Mouse (Mus musculus): ENCODE measurements around the gene Kcnmb4. TPM values are rescaled to one million over a fixed set of nuclear protein-coding genes. Genes with fewer than 3 reads are reported as not detected.

The Kcnmb4 gene
- polyA plus RNA-seq, 1 experiment from 2014 or later, result 1.5 TPM

DNA sequence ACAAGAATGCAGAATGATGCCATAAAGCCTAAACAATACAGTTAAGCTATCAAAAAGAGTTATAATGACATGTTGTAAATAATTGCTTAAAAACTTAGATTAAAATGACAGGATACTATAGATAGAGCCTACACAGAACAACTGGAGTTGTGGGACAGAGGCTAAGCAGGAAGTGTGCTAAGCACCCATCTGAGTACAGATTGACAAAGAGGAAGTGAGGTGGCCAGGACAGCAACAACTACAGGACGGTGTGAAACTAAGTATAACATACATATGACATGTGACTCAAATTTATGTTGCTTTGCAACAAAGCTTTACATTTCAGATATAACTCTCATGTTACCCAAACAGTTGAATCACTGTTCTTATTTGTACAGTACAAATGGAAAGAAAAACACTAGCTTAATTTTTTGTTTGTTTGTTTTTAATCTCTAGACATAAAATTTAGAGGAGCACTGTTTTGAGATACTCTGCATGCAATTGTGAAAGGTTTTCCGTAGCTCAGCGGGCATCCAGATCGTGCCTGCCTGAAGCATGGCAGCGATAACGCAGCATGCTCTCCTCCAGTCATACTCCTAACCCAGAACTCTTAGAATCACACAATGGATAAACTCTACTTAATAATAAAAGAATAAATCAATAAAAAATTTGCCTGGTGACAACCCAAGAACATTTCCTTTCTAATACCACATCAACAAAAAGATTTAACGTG, 31.8 kb upstream of the Kcnmb4 start:
- no peaks in the 10 kb centered on the region for H3K36me3 ChIP-seq (ENCODE audit: insufficient read depth, low read length)
- ATAC-seq (replicated peaks; ENCODE audit: low FRiP score, low read depth) (no peak), DNase-seq (ENCODE audit: low spot score) (peak; percentile 29)
- H3K27me3 ChIP-seq (ENCODE audit: insufficient read depth, low read length), result no peaks in the 10 kb centered on the region
- H3K9ac ChIP-seq (ENCODE audit: low read depth, low read length), result no peak overlapping the region
- H3K4me1 ChIP-seq (replicated peaks; ENCODE audit: insufficient read depth, low read length), result no peaks in the 10 kb centered on the region
- H3K4me3 ChIP-seq (replicated peaks; ENCODE audit: low read depth, low read length), result no peak overlapping the region
- WGBS, result 79% methylated on average over 7 of the region's 7 CpGs
- no peak overlapping the region for H3K4me2 ChIP-seq (ENCODE audit: low read length)
- H3K27ac ChIP-seq, result no peak overlapping the region
- no peak for TF ChIP-seq CTCF (IDR thresholded peaks at IDR 0.05; ENCODE audit: low read depth)
- H3K9me3 ChIP-seq (replicated peaks; ENCODE audit: low read length), result no peaks in the 10 kb centered on the region

DNA sequence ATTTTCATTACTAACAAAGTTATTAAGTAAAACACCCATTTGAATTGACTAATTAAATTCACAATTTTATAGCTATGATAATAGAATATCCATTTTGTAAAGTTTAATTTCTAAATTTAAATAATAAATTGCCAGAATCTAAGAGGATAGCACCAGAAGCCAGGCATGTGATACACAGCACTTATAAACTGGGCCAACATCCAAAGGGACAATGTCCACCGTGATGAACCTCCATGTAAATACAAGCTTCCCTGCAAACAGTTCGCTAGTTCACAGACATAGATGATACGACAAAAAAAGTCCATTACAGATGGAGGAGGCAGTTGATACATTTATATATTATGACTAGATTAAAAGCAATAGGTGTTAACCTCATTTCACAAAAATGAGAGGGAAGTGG, 19.1 kb upstream of the Kcnmb4 start:
- no peaks in the 10 kb centered on the region for H3K27me3 ChIP-seq (ENCODE audit: insufficient read depth, low read length)
- H3K36me3 ChIP-seq (ENCODE audit: insufficient read depth, low read length), result peaks cover 42% of the 10 kb centered on the region; the same call in 1 of the 2 replicates
- no peaks in the 10 kb centered on the region for H3K4me1 ChIP-seq (replicated peaks; ENCODE audit: insufficient read depth, low read length)
- ATAC-seq (replicated peaks; ENCODE audit: low FRiP score, low read depth) (no peak), DNase-seq (ENCODE audit: low spot score) (no peak)
- 88% methylated on average over 3 of the region's 3 CpGs for WGBS
- H3K27ac ChIP-seq, result no peak overlapping the region
- no peak overlapping the region for H3K4me3 ChIP-seq (replicated peaks; ENCODE audit: low read depth, low read length)
- no peak for TF ChIP-seq CTCF (IDR thresholded peaks at IDR 0.05; ENCODE audit: low read depth)
- no peak overlapping the region for H3K4me2 ChIP-seq (ENCODE audit: low read length)
- H3K9me3 ChIP-seq (replicated peaks; ENCODE audit: low read length), result no peaks in the 10 kb centered on the region
- H3K9ac ChIP-seq (ENCODE audit: low read depth, low read length), result no peak overlapping the region

- no peaks in the 10 kb centered on the region for H3K4me1 ChIP-seq (replicated peaks; ENCODE audit: insufficient read depth, low read length)
- no peak overlapping the region for H3K4me2 ChIP-seq (ENCODE audit: low read length)
- H3K9ac ChIP-seq (ENCODE audit: low read depth, low read length), result no peak overlapping the region
- ATAC-seq (replicated peaks; ENCODE audit: low FRiP score, low read depth) (no peak), DNase-seq (ENCODE audit: low spot score) (no peak)
- 88% methylated on average over 10 of the region's 10 CpGs for WGBS
- no peak overlapping the region for H3K4me3 ChIP-seq (replicated peaks; ENCODE audit: low read depth, low read length)
- H3K27me3 ChIP-seq (ENCODE audit: insufficient read depth, low read length), result no peaks in the 10 kb centered on the region
- H3K9me3 ChIP-seq (replicated peaks; ENCODE audit: low read length), result no peaks in the 10 kb centered on the region
- peaks cover 35% of the 10 kb centered on the region for H3K36me3 ChIP-seq (ENCODE audit: insufficient read depth, low read length)
- no peak for TF ChIP-seq CTCF (IDR thresholded peaks at IDR 0.05; ENCODE audit: low read depth)
- no peak overlapping the region for H3K27ac ChIP-seq
Observed at GRCm38 (mm10) chr10:116486895-116487747, 13.4 kb upstream of the Kcnmb4 start.

DNA sequence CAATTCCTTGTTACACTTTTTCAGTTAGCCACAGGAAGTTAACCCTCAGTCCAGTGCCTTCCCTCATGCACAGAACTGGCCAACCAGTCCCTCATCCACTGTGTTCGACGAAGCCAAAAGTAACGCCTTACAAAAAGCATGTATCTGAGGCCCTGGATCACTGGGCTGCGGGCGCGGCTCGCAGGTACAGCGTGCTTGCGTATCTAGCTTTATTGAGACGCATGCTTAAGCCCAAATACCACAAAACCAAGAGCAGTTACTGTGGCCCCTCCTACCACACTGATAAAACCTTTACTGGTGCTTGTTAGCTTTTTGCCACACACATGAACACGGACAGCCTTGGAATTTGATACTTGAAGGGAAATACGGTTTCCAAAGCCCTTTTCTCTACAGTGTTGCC, 8.2 kb upstream of the Kcnmb4 start:
- H3K36me3 ChIP-seq (ENCODE audit: insufficient read depth, low read length), result peaks cover 24% of the 10 kb centered on the region
- H3K4me3 ChIP-seq (replicated peaks; ENCODE audit: low read depth, low read length), result no peak overlapping the region
- H3K4me2 ChIP-seq (ENCODE audit: low read length), result no peak overlapping the region
- no peaks in the 10 kb centered on the region for H3K9me3 ChIP-seq (replicated peaks; ENCODE audit: low read length)
- no peaks in the 10 kb centered on the region for H3K27me3 ChIP-seq (ENCODE audit: insufficient read depth, low read length)
- ATAC-seq (replicated peaks; ENCODE audit: low FRiP score, low read depth), result no peak
- H3K4me1 ChIP-seq (replicated peaks; ENCODE audit: insufficient read depth, low read length), result no peaks in the 10 kb centered on the region
- 86% methylated on average over 12 of the region's 12 CpGs for WGBS
- TF ChIP-seq CTCF (IDR thresholded peaks at IDR 0.05; ENCODE audit: low read depth), result no peak
- H3K9ac ChIP-seq (ENCODE audit: low read depth, low read length), result no peak overlapping the region
- no peak overlapping the region for H3K27ac ChIP-seq
- no peak for DNase-seq (ENCODE audit: low spot score)

GRCm38 (mm10) chr10:116480988-116481387, 7.3 kb upstream of the Kcnmb4 start:
- H3K27ac ChIP-seq, result no peak overlapping the region
- no peak overlapping the region for H3K4me3 ChIP-seq (replicated peaks; ENCODE audit: low read depth, low read length)
- ATAC-seq (replicated peaks; ENCODE audit: low FRiP score, low read depth) (0 out of 2 replicates have a peak, but pooled peaks have one; percentile 13), DNase-seq (ENCODE audit: low spot score) (no peak)
- no peaks in the 10 kb centered on the region for H3K9me3 ChIP-seq (replicated peaks; ENCODE audit: low read length)
- peaks cover 17% of the 10 kb centered on the region for H3K36me3 ChIP-seq (ENCODE audit: insufficient read depth, low read length)
- 92% methylated on average over 5 of the region's 5 CpGs for WGBS
- H3K4me1 ChIP-seq (replicated peaks; ENCODE audit: insufficient read depth, low read length), result no peaks in the 10 kb centered on the region
- TF ChIP-seq CTCF (IDR thresholded peaks at IDR 0.05; ENCODE audit: low read depth), result peak; percentile 44; the same call in 1 of the 2 replicates
- H3K27me3 ChIP-seq (ENCODE audit: insufficient read depth, low read length), result no peaks in the 10 kb centered on the region
- H3K4me2 ChIP-seq (ENCODE audit: low read length), result no peak overlapping the region
- H3K9ac ChIP-seq (ENCODE audit: low read depth, low read length), result no peak overlapping the region

DNA sequence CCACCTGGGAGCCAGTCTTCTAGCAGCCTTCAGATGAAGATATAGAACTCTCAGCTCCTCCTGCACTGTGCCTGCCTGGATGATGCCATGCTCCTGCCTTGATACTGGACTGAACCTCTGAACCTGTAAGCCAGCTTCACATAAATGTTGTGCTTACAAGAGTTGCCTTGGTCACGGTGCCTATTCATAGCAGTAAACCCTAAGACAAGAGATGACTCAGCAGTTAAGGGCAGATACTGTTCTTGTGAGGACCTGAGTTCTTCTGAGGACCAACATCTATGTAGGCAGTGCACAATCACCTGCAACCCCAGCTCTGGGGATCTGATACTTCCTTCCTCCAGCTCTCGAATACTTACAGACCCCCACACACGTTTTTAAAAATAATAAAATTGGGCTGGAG, 2.9 kb upstream of the Kcnmb4 start:
- Histone ChIP-seq H3K4me1 (replicated peaks; ENCODE audit: insufficient read depth, low read length) (peaks cover 6% of the 10 kb centered on the region; the same call in 1 of the 2 replicates), H3K4me2 (ENCODE audit: low read length) (no peak overlapping the region), H3K27ac (no peak overlapping the region), H3K9ac (ENCODE audit: low read depth, low read length) (no peak overlapping the region), H3K27me3 (ENCODE audit: insufficient read depth, low read length) (no peaks in the 10 kb centered on the region; the same call in 1 of the 2 replicates), H3K4me3 (replicated peaks; ENCODE audit: low read depth, low read length) (no peak overlapping the region), H3K9me3 (replicated peaks; ENCODE audit: low read length) (no peaks in the 10 kb centered on the region), H3K36me3 (ENCODE audit: insufficient read depth, low read length) (no peaks in the 10 kb centered on the region)
- DNase-seq (ENCODE audit: low spot score), result no peak
- no peak for ATAC-seq (replicated peaks; ENCODE audit: low FRiP score, low read depth)
- no peak for TF ChIP-seq CTCF (IDR thresholded peaks at IDR 0.05; ENCODE audit: low read depth)
- WGBS, result 94% methylated on average over 3 of the region's 3 CpGs
